Mouse (Mus musculus): ENCODE measurements around the gene Gm20747. TPM values are rescaled to one million over a fixed set of nuclear protein-coding genes. Genes with fewer than 3 reads are reported as not detected.
"Not testable (repeated sequence)": the region's sequence is repeated elsewhere in the genome, so short reads cannot be mapped to it uniquely, and the experiment has no call there.

Gm20747 gene
- polyA plus RNA-seq (2016; fragmentation: Nextera tagmentation; extraction: Ambion mirVana), result not detected in 2 replicates

- not testable (repeated sequence) for H3K9me3 ChIP-seq; H3K9ac ChIP-seq; H3K36me3 ChIP-seq (replicated peaks); H3K4me3 ChIP-seq (replicated peaks); ATAC-seq (ENCODE audit: low FRiP score); H3K27me3 ChIP-seq; H3K4me1 ChIP-seq; H3K27ac ChIP-seq; H3K4me2 ChIP-seq
- WGBS, result no CpG with 5 or more reads among the region's 3 CpGs
Measured at GRCm38 (mm10) chrY:53418191-53418590, at the start of gene Gm20747. Gene Gm20747 (minus strand): TSS chrY:53418291.

Measured in forebrain, embryonic 12.5 days (tissue).